Mouse (Mus musculus): ENCODE measurements around the gene Zfp697. TPM values are rescaled to one million over a fixed set of nuclear protein-coding genes. Genes with fewer than 3 reads are reported as not detected.
A peak's percentile ranks its signal among the peaks of the same experiment; 100 is the strongest.
"Not testable (repeated sequence)": the region's sequence is repeated elsewhere in the genome, so short reads cannot be mapped to it uniquely, and the experiment has no call there.

Zfp697 gene
- polyA plus RNA-seq (2014; fragmentation: Nextera tagmentation; extraction: Ambion mirVana), result 18.0 and 21.5 TPM in 2 replicates

DNA sequence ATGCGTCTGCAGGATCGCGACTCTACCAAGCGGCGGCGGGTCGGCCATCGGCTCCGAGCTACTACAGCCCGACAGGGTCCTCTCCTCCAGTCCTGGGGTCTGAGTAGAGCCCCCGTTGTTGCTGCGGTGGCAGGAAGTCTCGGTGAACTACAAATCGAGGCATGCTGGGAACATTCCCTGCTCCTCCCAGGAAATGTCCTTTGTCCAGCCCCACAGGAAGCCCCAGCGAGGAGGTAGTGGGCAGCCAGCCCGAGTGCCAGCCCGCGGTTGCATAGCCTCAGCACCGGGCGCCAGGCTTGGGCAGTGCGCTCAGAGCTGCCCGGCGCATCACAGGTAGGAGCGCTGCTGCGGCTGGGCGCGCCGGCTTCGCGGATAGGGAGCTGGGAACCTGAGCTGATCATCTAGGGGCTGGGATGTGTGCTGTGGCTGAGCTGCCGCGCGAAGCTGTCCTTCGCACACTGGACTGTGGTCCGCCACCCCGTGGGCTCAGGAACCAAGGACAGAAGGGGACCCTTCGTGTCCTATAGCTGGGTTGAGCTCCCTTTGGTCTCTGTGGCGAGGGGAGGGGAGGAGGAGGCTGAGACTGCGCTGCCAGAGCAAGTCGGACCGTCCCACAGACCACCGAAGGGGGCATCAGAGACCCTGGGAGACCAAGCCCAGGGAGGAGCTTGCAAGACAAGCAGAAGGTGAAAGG is at the start of gene Zfp697:
Gene Zfp697, plus strand, starts transcription at position 216 of the 694 bp plus-strand sequence.
- Histone ChIP-seq H3K4me2 (replicated peaks; ENCODE audit: low read depth, low read length) (peak within 1 kb of the TSS; percentile 90), H3K9ac (ENCODE audit: low read depth, low read length) (peak within 1 kb of the TSS; percentile 92), H3K4me1 (ENCODE audit: control insufficient read depth, insufficient read depth, low read length) (peaks cover 19% of the 10 kb centered on the region), H3K4me3 (ENCODE audit: low read length) (peak within 1 kb of the TSS; percentile 90), H3K9me3 (ENCODE audit: control insufficient read depth, low read length) (no peaks in the 10 kb centered on the region), H3K36me3 (ENCODE audit: control insufficient read depth, insufficient read depth, low read length) (no peaks in the 10 kb centered on the region), H3K27ac (ENCODE audit: low read depth, low read length) (peak within 1 kb of the TSS; percentile 88), H3K27me3 (ENCODE audit: control insufficient read depth, insufficient read depth, low read length) (no peaks in the 10 kb centered on the region)
- WGBS, result under 1% methylated on average over 42 of the region's 42 CpGs
- ATAC-seq (ENCODE audit: low FRiP score, low TSS enrichment), result peak; percentile 87

DNA sequence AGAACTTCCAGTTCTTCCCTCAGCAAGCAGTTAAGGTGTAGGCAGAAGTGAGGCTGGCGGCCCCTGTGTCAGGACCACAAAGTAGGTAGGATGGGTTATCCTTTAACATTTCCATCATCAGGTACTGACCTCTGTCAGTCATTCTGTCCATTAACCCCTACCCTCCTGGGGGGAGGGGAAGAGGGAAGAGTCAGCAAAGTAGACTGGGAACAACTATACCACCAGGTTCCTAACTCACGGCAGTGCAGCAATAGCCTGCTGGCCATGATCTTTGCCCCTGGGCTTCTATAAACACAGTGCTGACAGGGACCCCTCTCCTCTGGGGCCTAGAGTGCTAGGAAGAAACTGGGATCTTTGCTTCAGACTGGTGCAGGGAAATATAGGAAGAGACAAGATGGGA is 48.3 kb upstream of the Zfp697 start:
- 75% methylated on average over 2 of the region's 2 CpGs for WGBS
- ATAC-seq (ENCODE audit: low FRiP score, low TSS enrichment), result no peak

DNA sequence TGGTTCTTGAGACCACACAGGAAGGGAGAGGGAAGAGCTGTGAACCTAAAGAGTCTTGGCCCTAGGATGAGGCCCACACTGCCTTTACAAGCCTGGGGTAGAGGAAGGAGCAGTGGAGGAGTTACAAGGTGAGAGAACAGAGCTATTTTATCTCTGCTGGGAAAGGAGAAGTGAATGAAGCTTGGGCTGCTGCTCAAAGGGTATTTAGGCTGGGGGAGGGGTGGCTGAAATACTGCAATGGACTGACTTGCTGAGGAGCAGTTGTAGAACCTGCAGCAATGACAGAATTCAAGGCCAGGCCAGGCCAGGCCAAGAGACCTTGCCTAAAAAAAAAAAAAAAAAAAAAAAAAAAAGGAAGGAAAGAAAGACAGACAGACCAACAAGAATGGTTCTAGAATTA is 46.9 kb upstream of the Zfp697 start:
- H3K27ac ChIP-seq (ENCODE audit: low read depth, low read length), result no peak overlapping the region

More for the DNA sequence above, 48.3 kb upstream of the Zfp697 start:
- no peak overlapping the region for H3K9ac ChIP-seq (ENCODE audit: low read depth, low read length)
- H3K9me3 ChIP-seq (ENCODE audit: control insufficient read depth, low read length), result no peaks in the 10 kb centered on the region
- H3K27ac ChIP-seq (ENCODE audit: low read depth, low read length), result no peak overlapping the region
- peaks cover 43% of the 10 kb centered on the region for H3K36me3 ChIP-seq (ENCODE audit: control insufficient read depth, insufficient read depth, low read length)
- H3K4me3 ChIP-seq (ENCODE audit: low read length), result no peak overlapping the region
- H3K4me1 ChIP-seq (ENCODE audit: control insufficient read depth, insufficient read depth, low read length), result peaks cover 26% of the 10 kb centered on the region
- H3K27me3 ChIP-seq (ENCODE audit: control insufficient read depth, insufficient read depth, low read length), result no peaks in the 10 kb centered on the region
- no peak overlapping the region for H3K4me2 ChIP-seq (replicated peaks; ENCODE audit: low read depth, low read length)

DNA sequence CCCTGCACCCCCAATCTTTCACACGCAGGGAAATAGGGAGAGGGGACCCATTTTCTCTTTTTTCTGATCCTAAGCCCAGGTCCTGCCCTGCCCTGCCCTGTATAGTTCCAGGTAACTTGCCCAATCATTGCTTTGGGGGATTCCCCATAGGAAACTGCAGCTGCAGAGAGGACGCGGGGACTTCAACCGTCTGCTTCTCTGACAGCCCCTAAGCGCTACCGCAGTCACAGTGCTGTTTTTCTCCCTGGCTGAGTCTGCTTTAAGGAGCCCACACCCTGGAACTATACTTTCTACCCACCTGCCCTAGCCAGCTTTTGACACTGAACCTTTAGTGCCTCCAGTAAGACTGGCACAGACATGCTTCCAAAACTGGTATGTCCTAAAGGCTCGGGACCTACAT is 46.4 kb upstream of the Zfp697 start:
- Histone ChIP-seq H3K9ac (ENCODE audit: low read depth, low read length) (no peak overlapping the region), H3K27me3 (ENCODE audit: control insufficient read depth, insufficient read depth, low read length) (no peaks in the 10 kb centered on the region), H3K27ac (ENCODE audit: low read depth, low read length) (no peak overlapping the region), H3K36me3 (ENCODE audit: control insufficient read depth, insufficient read depth, low read length) (peaks cover 35% of the 10 kb centered on the region), H3K4me2 (replicated peaks; ENCODE audit: low read depth, low read length) (no peak overlapping the region), H3K4me3 (ENCODE audit: low read length) (no peak overlapping the region), H3K4me1 (ENCODE audit: control insufficient read depth, insufficient read depth, low read length) (peaks cover 30% of the 10 kb centered on the region), H3K9me3 (ENCODE audit: control insufficient read depth, low read length) (no peaks in the 10 kb centered on the region)
- ATAC-seq (ENCODE audit: low FRiP score, low TSS enrichment), result no peak
- 78% methylated on average over 7 of the region's 7 CpGs for WGBS

More for the DNA sequence above, 46.9 kb upstream of the Zfp697 start:
- H3K36me3 ChIP-seq (ENCODE audit: control insufficient read depth, insufficient read depth, low read length), result peaks cover 36% of the 10 kb centered on the region
- H3K4me2 ChIP-seq (replicated peaks; ENCODE audit: low read depth, low read length), result no peak overlapping the region
- no peaks in the 10 kb centered on the region for H3K27me3 ChIP-seq (ENCODE audit: control insufficient read depth, insufficient read depth, low read length)
- no peak overlapping the region for H3K4me3 ChIP-seq (ENCODE audit: low read length)
- H3K9me3 ChIP-seq (ENCODE audit: control insufficient read depth, low read length), result no peaks in the 10 kb centered on the region
- peaks cover 29% of the 10 kb centered on the region for H3K4me1 ChIP-seq (ENCODE audit: control insufficient read depth, insufficient read depth, low read length)
- no peak overlapping the region for H3K9ac ChIP-seq (ENCODE audit: low read depth, low read length)
- ATAC-seq (ENCODE audit: low FRiP score, low TSS enrichment), result no peak

DNA sequence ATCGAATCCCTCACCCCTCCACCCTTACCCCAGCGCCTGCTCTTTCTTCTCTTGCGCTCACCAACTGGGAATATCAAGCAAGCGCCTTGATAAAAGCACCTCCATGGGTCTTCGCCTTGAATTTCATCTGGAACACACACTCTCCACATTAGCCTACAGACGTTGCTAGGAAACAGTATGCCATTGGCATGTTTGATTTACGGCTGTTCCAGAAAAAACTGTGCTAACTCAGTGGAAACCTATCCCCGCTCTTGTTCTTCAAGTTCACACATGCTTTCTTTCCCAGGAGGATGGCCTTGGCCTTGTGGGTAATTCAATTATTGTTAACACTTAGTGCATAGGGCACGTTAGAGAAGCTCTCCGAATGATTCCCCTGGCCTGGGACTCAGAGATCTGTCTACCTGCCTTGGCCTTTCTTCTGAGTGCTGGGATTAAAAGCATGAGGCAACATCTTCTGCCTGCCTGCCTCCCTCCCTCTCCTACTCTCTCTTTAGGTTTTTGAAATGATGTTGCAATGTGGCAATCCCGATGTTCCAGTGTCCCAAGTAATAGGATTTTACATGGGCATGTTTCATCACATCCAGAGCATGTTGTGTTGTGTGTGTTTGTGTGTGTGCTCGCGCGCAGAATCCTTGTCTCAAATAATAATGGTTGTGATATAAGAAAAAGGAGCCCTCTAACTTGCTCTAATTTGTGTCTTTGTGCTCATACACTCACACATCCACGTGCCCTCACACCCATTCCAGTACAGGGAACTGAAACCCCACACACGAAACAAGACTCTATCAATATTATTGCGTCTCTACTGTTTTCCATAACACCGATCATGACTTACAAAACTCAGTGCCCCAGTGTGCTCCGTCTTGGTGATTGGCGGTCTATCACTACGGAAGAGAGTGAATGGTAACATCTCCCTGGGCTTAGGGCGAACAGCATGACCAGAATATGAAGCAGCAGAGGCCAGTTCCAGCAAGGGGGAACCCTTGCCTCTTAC is 45.3 kb upstream of the Zfp697 start:
- peak overlapping the region; percentile 74; the same call in 1 of the 2 replicates for H3K4me3 ChIP-seq (ENCODE audit: low read length)
- H3K9ac ChIP-seq (ENCODE audit: low read depth, low read length), result peak overlapping the region; percentile 81; the same call in 1 of the 2 replicates
- WGBS, result 81% methylated on average over 22 of the region's 22 CpGs
- peaks cover 30% of the 10 kb centered on the region for H3K4me1 ChIP-seq (ENCODE audit: control insufficient read depth, insufficient read depth, low read length)
- no peaks in the 10 kb centered on the region for H3K27me3 ChIP-seq (ENCODE audit: control insufficient read depth, insufficient read depth, low read length)
- H3K4me2 ChIP-seq (replicated peaks; ENCODE audit: low read depth, low read length), result peak overlapping the region; percentile 87
- H3K36me3 ChIP-seq (ENCODE audit: control insufficient read depth, insufficient read depth, low read length), result peaks cover 25% of the 10 kb centered on the region
- H3K27ac ChIP-seq (ENCODE audit: low read depth, low read length), result no peak overlapping the region
- H3K9me3 ChIP-seq (ENCODE audit: control insufficient read depth, low read length), result no peaks in the 10 kb centered on the region
- no peak for ATAC-seq (ENCODE audit: low FRiP score, low TSS enrichment)

DNA sequence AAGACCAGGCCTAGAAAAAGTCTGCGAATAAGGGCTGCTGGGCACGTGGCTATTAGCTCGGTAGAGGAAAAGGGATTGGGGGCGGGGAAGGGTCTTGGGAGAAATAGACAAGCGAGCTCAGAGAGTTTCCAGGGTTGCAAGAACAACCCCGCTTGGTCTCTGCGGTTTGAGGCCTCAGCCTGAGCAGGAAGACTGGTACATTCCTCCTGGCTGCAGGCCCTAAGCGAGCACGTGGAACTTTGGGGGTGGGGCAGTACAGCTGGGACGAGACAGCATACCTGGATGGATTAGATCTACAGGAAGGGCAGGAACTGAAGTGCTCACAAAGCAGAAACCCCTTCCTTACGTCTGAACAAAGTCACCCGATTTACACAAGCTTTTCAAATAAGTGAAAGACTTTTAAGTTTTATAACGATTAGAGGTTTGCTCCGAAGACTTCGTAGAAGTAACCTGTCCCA is 43.6 kb upstream of the Zfp697 start:
- WGBS, result 4% methylated on average over 15 of the region's 15 CpGs
- ATAC-seq (ENCODE audit: low FRiP score, low TSS enrichment), result peak; percentile 56; the same call in 1 of the 2 replicates

DNA sequence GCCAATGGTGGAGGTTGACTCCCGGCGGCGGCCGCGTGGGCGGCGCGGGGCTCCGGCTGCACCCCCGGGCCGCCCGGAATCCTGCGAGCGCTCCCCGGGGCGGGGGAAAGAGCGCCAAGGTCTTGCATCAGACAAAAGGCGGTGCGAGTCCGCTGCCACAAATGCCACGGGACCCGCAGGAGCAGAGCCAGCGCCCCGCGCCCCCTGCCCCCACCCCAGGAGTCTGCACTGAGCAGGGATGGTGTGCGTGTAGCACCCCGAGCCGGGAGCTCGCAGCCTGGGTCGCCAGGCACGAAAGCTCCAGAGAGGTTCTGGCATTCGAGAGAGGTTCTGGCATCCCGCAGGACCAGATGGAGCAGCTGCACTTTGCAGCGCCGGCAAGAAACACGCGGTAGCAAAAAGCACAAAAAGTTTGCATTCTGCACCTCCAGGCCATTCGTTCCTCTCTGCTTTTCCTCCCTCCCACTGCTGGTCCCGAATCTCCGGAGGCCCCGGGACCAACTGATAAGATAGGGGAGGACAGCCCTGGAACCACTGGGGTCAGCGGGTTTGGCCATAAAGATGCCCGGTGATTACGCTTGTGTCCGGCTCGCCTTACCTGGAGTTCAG is 43.1 kb upstream of the Zfp697 start:
- Histone ChIP-seq H3K27ac (ENCODE audit: low read depth, low read length) (peak overlapping the region; percentile 85), H3K9me3 (ENCODE audit: control insufficient read depth, low read length) (no peaks in the 10 kb centered on the region), H3K36me3 (ENCODE audit: control insufficient read depth, insufficient read depth, low read length) (peaks cover 7% of the 10 kb centered on the region), H3K9ac (ENCODE audit: low read depth, low read length) (peak overlapping the region; percentile 81), H3K4me1 (ENCODE audit: control insufficient read depth, insufficient read depth, low read length) (peaks cover 30% of the 10 kb centered on the region), H3K4me2 (replicated peaks; ENCODE audit: low read depth, low read length) (peak overlapping the region; percentile 87), H3K27me3 (ENCODE audit: control insufficient read depth, insufficient read depth, low read length) (no peaks in the 10 kb centered on the region), H3K4me3 (ENCODE audit: low read length) (peak overlapping the region; percentile 74)
- peak; percentile 51; the same call in 1 of the 2 replicates for ATAC-seq (ENCODE audit: low FRiP score, low TSS enrichment)
- 1% methylated on average over 46 of the region's 46 CpGs for WGBS

More for the DNA sequence above, 43.6 kb upstream of the Zfp697 start:
- Histone ChIP-seq H3K27me3 (ENCODE audit: control insufficient read depth, insufficient read depth, low read length) (no peaks in the 10 kb centered on the region), H3K4me2 (replicated peaks; ENCODE audit: low read depth, low read length) (peak overlapping the region; percentile 87), H3K9me3 (ENCODE audit: control insufficient read depth, low read length) (no peaks in the 10 kb centered on the region), H3K27ac (ENCODE audit: low read depth, low read length) (peak overlapping the region; percentile 85; the same call in 1 of the 2 replicates), H3K4me3 (ENCODE audit: low read length) (peak overlapping the region; percentile 74), H3K9ac (ENCODE audit: low read depth, low read length) (peak overlapping the region; percentile 81), H3K4me1 (ENCODE audit: control insufficient read depth, insufficient read depth, low read length) (peaks cover 30% of the 10 kb centered on the region), H3K36me3 (ENCODE audit: control insufficient read depth, insufficient read depth, low read length) (peaks cover 11% of the 10 kb centered on the region)

DNA sequence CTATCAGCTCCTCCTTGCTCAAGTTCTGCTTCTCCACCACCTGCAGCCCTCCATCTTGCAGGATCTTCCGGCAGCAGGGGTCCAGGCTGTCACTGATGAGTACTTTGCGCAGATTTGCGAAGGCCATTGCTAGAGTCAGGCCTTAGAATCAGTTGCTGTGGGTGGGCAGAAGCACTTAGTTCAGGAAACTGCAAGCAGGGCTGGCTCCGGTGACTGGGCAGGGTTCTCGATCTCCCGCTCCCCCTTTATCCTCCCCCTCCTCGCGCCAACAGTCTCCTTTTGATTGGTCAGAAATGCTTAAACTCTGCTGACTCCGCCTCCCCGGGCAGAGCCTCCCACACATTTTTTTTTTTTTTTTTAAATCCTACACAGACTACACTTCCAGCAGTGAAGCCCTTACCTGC is 42.6 kb upstream of the Zfp697 start, which contains the start of gene Phgdh:
Gene Phgdh, minus strand, starts transcription at position 285 of the 404 bp plus-strand sequence.
- peak; percentile 87 for ATAC-seq (ENCODE audit: low FRiP score, low TSS enrichment)
- H3K4me3 ChIP-seq (ENCODE audit: low read length), result peak within 1 kb of the TSS; percentile 74
- 0% methylated on average over 10 of the region's 10 CpGs for WGBS
- peak within 1 kb of the TSS; percentile 87 for H3K4me2 ChIP-seq (replicated peaks; ENCODE audit: low read depth, low read length)
- peak within 1 kb of the TSS; percentile 85 for H3K27ac ChIP-seq (ENCODE audit: low read depth, low read length)
- not testable (repeated sequence) for H3K27me3 ChIP-seq (ENCODE audit: control insufficient read depth, insufficient read depth, low read length); H3K9me3 ChIP-seq (ENCODE audit: control insufficient read depth, low read length); H3K36me3 ChIP-seq (ENCODE audit: control insufficient read depth, insufficient read depth, low read length)
- H3K9ac ChIP-seq (ENCODE audit: low read depth, low read length), result peak within 1 kb of the TSS; percentile 81
- H3K4me1 ChIP-seq (ENCODE audit: control insufficient read depth, insufficient read depth, low read length), result peaks cover 30% of the 10 kb centered on the region
